Mouse (Mus musculus): Measurements from ENCODE around the gene Scgb1b3. TPM values are rescaled to one million over a fixed set of nuclear protein-coding genes. Genes with fewer than 3 reads are reported as not detected.

Scgb1b3 gene
- polyA plus RNA-seq (2015; fragmentation: Nextera tagmentation; extraction: Ambion mirVana) = not detected in 2 replicates

GRCm38 (mm10) chr7:31375292-31375691, at the start of gene Scgb1b3:
Gene Scgb1b3 (plus strand): TSS chr7:31375592.
- no peak for DNase-seq (ENCODE audit: low spot score)

DNA sequence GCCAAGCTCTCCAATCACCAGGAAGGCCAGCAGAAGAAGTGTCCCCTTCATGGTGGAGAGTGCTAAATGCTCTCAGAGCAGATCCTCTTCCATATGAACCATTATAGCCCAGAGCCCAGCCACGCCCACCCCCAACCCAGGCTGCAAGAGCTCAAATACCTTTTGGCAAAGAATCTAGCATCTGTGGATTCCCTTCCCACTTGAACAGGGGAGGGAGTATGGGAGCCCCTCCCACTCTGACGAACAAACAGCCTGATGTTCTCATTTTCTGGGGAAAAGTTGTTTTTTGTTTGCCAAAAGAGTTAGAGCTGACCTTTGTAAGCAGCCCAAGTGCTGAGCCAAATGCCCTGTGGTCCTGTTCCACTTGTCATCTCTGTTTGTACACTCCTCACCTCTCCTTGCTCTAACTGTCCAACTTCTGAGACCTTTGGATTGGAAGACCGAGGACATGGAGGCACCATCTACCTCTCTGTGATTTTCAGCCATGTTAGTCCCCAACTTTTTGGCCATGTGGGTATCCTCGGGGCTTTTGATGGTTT, 13.3 kb upstream of the Scgb1b3 start, which contains the start of gene Scgb2b3:
Gene Scgb2b3, minus strand, starts transcription at position 51 of the 539 bp plus-strand sequence.
- DNase-seq (ENCODE audit: low spot score) = no peak

Other genes starting within 250 kb of the Scgb1b3 start
- gene Scn1b, start 248.6 kb upstream of the Scgb1b3 start, polyA plus RNA-seq (2015; fragmentation: Nextera tagmentation; extraction: Ambion mirVana) = 2.8 and 2.9 TPM in 2 replicates
- 76.8 and 79.0 TPM in 2 replicates for gene Gramd1a, start 219.7 kb upstream of the Scgb1b3 start, polyA plus RNA-seq (2015; fragmentation: Nextera tagmentation; extraction: Ambion mirVana)
- not detected in 2 replicates for gene Scgb2b2, start 85.1 kb upstream of the Scgb1b3 start, polyA plus RNA-seq (2015; fragmentation: Nextera tagmentation; extraction: Ambion mirVana)
- not detected in 2 replicates for gene Scgb1b2, start 83.8 kb upstream of the Scgb1b3 start, polyA plus RNA-seq (2015; fragmentation: Nextera tagmentation; extraction: Ambion mirVana)
- gene Scgb2b3, start 13.5 kb upstream of the Scgb1b3 start, polyA plus RNA-seq (2015; fragmentation: Nextera tagmentation; extraction: Ambion mirVana) = not detected in 2 replicates

All from thymus, postnatal 0 days (tissue).